Mouse (Mus musculus) stomach, postnatal 0 days (tissue): Measurements from ENCODE around the gene Rufy3. TPM values are rescaled to one million over a fixed set of nuclear protein-coding genes. Genes with fewer than 3 reads are reported as not detected.
A peak's percentile ranks its signal among the peaks of the same experiment; 100 is the strongest.

ENCODE experiments used
- ATAC-seq: fragments of 200-750 bp; cut with Nextera tagmentation; 2 replicates; pipeline ENCODE4 v1.8.0; 2017; ENCODE audit not compliant: low FRiP score, low TSS enrichment
- DNase-seq: peaks from one replicate; pipeline ENCODE4 v3.0.0-alpha.2; 2016; ENCODE audit warnings: low spot score
- H3K27ac ChIP-seq: fragments of 300-500 bp; sonication (generic); replicated peaks from 2 replicates; pipeline ENCODE4 v1.5.1; 2014; ENCODE audit warnings: mild to moderate bottlenecking, control low read depth
- H3K27me3 ChIP-seq: fragments of 300-500 bp; sonication (generic); 2 replicates; pipeline ENCODE4 v1.6.1; 2014; ENCODE audit warnings: low read length; ENCODE audit not compliant: control insufficient read depth, insufficient read depth
- H3K36me3 ChIP-seq: fragments of 300-500 bp; sonication (generic); 2 replicates; pipeline ENCODE4 v1.6.1; 2014; ENCODE audit warnings: low read length, mixed read lengths; ENCODE audit not compliant: control insufficient read depth, insufficient read depth
- H3K4me1 ChIP-seq: fragments of 300-500 bp; sonication (generic); replicated peaks from 2 replicates; pipeline ENCODE4 v1.6.1; 2014; ENCODE audit warnings: antibody characterized with exemption; ENCODE audit not compliant: control insufficient read depth, insufficient read depth
- H3K4me2 ChIP-seq: fragments of 300-500 bp; sonication (generic); replicated peaks from 2 replicates; pipeline ENCODE4 v1.6.1; 2014; ENCODE audit warnings: low read depth, mild to moderate bottlenecking, control low read depth, moderate library complexity
- H3K4me3 ChIP-seq: fragments of 300-500 bp; sonication (generic); 2 replicates; pipeline ENCODE4 v1.5.1; 2014; ENCODE audit warnings: low read depth, low read length, control low read depth
- H3K9ac ChIP-seq: fragments of 300-500 bp; sonication (generic); 2 replicates; pipeline ENCODE4 v1.6.1; 2014; ENCODE audit warnings: mild to moderate bottlenecking, low read length, control low read depth, mixed read lengths
- H3K9me3 ChIP-seq: fragments of 300-500 bp; sonication (generic); 2 replicates; pipeline ENCODE4 v1.6.1; 2016; ENCODE audit warnings: low read length; ENCODE audit not compliant: control insufficient read depth
- CTCF ChIP-seq: IDR thresholded peaks from 2 replicates; pipeline ENCODE4 v1.5.1; 2016; ENCODE audit warnings: antibody characterized with exemption, low read depth, mild to moderate bottlenecking, moderate library complexity
- EP300 ChIP-seq: optimal IDR thresholded peaks from 2 replicates; pipeline ENCODE3; 2016; ENCODE audit warnings: antibody characterized with exemption
- WGBS: fragments of 180-500 bp; shearing (Covaris S2); extraction: QIAGEN DNeasy Blood & Tissue Kit; methylation state at CpG from one replicate; pipeline ENCODE4 v1.1.7; 2014; 5-methylcytosine and 5-hydroxymethylcytosine counted together
- polyA plus RNA-seq: library from polyadenylated mRNA; unstranded; fragments of >200 nt; fragmentation: Nextera tagmentation; extraction: Ambion mirVana; gene quantifications from 2 replicates; pipeline ENCODE4 v1.2.1, GENCODE M21; 2015

The Rufy3 gene
- polyA plus RNA-seq, 1 experiment from 2014 or later: 9.8 TPM

- TF ChIP-seq CTCF (no peak), EP300 (no peak)
- Histone ChIP-seq H3K27me3 (no peaks in the 10 kb centered on the region), H3K4me1 (no peaks in the 10 kb centered on the region; the same call in 1 of the 2 replicates), H3K9ac (no peak overlapping the region), H3K27ac (no peak overlapping the region), H3K36me3 (no peaks in the 10 kb centered on the region), H3K9me3 (no peaks in the 10 kb centered on the region), H3K4me3 (no peak overlapping the region), H3K4me2 (no peak overlapping the region)
- WGBS: 51% methylated on average over 6 of the region's 6 CpGs
- DNase-seq (no peak), ATAC-seq (no peak)
Measured at GRCm38 (mm10) chr5:88685745-88686299, 121.0 kb downstream of the Rufy3 start.

DNA sequence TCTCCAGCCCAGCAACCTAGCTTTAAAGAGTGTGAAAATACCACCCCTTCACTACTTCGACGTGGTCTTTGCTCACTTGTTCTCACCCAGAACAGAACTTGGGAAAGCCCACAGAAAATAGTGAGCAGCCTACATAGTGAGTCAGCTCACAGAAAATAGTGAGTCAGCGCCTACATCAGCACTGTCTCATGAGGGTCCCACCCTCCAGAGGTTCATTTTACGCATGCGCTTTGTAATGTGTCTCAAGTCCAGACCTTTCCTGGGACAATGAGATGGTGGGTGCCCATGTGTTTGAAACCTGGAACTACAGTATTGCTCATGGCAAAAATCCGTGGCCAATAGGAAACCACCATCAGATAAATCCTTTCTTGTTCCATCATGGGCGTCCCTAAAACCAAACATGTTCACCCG is 123.2 kb downstream of the Rufy3 start:
- Histone ChIP-seq H3K27ac (no peak overlapping the region), H3K9ac (no peak overlapping the region), H3K4me3 (no peak overlapping the region), H3K36me3 (no peaks in the 10 kb centered on the region), H3K4me2 (no peak overlapping the region), H3K9me3 (no peaks in the 10 kb centered on the region), H3K4me1 (no peaks in the 10 kb centered on the region; the same call in 1 of the 2 replicates), H3K27me3 (no peaks in the 10 kb centered on the region)
- ATAC-seq (no peak), DNase-seq (no peak)
- 74% methylated on average over 8 of the region's 8 CpGs for WGBS
- no peak for TF ChIP-seq CTCF
- TF ChIP-seq EP300: no peak

GRCm38 (mm10) chr5:88688583-88689187 is 123.8 kb downstream of the Rufy3 start:
- no peaks in the 10 kb centered on the region; the same call in 1 of the 2 replicates for H3K4me1 ChIP-seq

DNA sequence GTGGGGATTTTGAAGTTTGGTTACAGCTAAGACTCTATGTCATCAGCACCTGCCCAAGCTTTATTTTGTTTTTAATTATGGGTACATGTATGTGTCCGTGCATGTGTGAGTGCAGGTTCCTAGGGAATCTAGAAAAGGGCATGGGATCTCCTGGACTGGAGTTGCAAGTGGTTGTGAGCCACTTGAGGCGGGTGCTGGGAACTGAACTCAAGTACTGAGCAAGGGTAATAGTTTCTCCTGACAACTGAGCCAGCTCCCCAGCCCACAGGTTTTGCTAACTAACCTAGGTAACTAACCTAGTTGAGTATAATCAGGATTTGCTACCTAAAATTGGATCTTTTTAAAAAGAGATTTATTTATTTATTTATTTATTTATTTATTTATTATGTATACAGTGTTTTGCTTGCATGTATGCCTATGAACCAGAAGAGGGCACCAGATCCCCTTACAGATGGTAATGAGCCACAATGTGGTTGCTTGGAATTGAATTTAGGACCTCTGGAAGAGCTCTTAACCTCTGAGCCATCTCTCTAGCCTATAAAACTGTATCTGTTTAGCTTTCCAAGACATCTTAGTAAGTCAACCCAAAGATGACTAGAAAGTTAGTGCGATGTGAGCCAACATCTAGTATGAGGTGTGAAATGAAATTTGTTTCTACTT is 124.6 kb downstream of the Rufy3 start:
- peak; percentile 16; the same call in 1 of the 2 replicates for ATAC-seq
- WGBS: 76% methylated on average over 3 of the region's 3 CpGs

More at GRCm38 (mm10) chr5:88688583-88689187, 123.8 kb downstream of the Rufy3 start:
- H3K4me3 ChIP-seq: no peak overlapping the region
- TF ChIP-seq CTCF (no peak), EP300 (no peak)
- no peak overlapping the region for H3K9ac ChIP-seq
- H3K27ac ChIP-seq: no peak overlapping the region
- no peaks in the 10 kb centered on the region for H3K36me3 ChIP-seq
- ATAC-seq: peak; percentile 91
- H3K9me3 ChIP-seq: no peaks in the 10 kb centered on the region
- DNase-seq: peak; percentile 80
- no peaks in the 10 kb centered on the region for H3K27me3 ChIP-seq
- 49% methylated on average over 15 of the region's 15 CpGs for WGBS
- H3K4me2 ChIP-seq: no peak overlapping the region

DNA sequence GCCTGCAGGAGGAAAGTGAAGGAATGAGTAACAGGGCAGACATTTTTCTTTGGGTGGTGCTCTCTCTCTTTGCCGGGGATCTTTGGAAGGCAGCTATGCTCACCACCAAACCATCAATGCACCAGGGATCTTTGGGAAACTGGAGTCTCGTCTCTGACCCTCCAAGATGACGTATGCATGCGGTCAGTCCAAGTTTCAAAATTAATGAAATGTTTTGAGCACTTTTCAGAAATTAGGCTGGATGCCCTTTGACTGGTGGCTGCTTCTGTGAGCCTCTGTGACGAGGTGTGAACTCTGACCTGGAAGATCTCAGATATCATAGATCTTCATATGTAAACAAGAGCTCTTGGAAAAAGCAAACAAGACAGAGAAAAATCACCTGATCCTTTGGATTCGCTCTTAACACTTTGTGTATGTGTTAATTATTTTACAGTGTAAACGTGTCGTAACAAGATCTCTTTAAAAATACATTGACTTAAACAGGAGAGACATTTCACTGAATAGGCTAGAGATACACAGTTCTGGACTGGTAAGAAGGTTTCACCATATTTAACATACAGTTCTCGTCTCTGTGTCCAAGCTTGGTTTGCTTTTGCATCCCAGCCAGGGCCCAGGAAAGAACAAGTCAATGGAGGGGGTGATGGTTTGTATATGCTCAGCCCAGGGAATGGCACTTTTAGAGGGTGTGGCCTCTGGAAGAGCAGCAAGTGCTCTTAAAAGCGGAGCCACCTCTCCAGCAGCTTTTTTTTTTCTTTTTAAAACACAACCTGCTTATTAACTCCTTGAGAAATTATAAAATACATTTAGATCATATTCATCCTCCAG is 126.1 kb downstream of the Rufy3 start:
- Histone ChIP-seq H3K27ac (no peak overlapping the region), H3K27me3 (no peaks in the 10 kb centered on the region), H3K4me3 (no peak overlapping the region), H3K9ac (no peak overlapping the region), H3K9me3 (no peaks in the 10 kb centered on the region), H3K4me1 (no peaks in the 10 kb centered on the region; the same call in 1 of the 2 replicates), H3K36me3 (no peaks in the 10 kb centered on the region), H3K4me2 (no peak overlapping the region)
- TF ChIP-seq EP300 (no peak), CTCF (no peak)
- WGBS: 23% methylated on average over 10 of the region's 10 CpGs
- ATAC-seq (no peak), DNase-seq (no peak)

More for the DNA sequence above, 124.6 kb downstream of the Rufy3 start:
- no peak overlapping the region for H3K27ac ChIP-seq
- DNase-seq: no peak
- no peaks in the 10 kb centered on the region; the same call in 1 of the 2 replicates for H3K4me1 ChIP-seq
- no peaks in the 10 kb centered on the region for H3K27me3 ChIP-seq
- TF ChIP-seq EP300 (no peak), CTCF (peak; percentile 77)
- no peak overlapping the region for H3K4me2 ChIP-seq
- no peak overlapping the region for H3K4me3 ChIP-seq
- H3K36me3 ChIP-seq: no peaks in the 10 kb centered on the region
- no peaks in the 10 kb centered on the region for H3K9me3 ChIP-seq
- no peak overlapping the region for H3K9ac ChIP-seq
